Mouse (Mus musculus) c-Kit-positive CD71-positive TER-119-positive erythroid progenitor cells, embryonic 14.5 days (primary cell): ENCODE data around the gene 2900011O08Rik.
"Not testable (repeated sequence)": the region's sequence is repeated elsewhere in the genome, so short reads cannot be mapped to it uniquely, and the experiment has no call there.

Experiments
- DNase-seq: peaks from one replicate; pipeline ENCODE4 v3.0.0-alpha.2; 2013; ENCODE audit warnings: low spot score

The 2900011O08Rik gene

GRCm38 (mm10) chr16:14068701-14069100 lies 82.3 kb downstream of the 2900011O08Rik start:
- not testable (repeated sequence) for DNase-seq

GRCm38 (mm10) chr16:14070471-14071169 lies 84.2 kb downstream of the 2900011O08Rik start:
- DNase-seq, result no peak

- DNase-seq, result no peak
These were observed 96.5 kb downstream of the 2900011O08Rik start for GRCm38 (mm10) chr16:14082925-14083324.

GRCm38 (mm10) chr16:14088249-14088648 lies 101.8 kb downstream of the 2900011O08Rik start:
- no peak for DNase-seq

GRCm38 (mm10) chr16:14089296-14089695 lies 102.9 kb downstream of the 2900011O08Rik start:
- no peak for DNase-seq

GRCm38 (mm10) chr16:14091771-14092170 lies 105.4 kb downstream of the 2900011O08Rik start:
- no peak for DNase-seq

- DNase-seq, result no peak
These were observed 119.5 kb downstream of the 2900011O08Rik start for GRCm38 (mm10) chr16:14105891-14106290.

- no peak for DNase-seq
These were observed 123.3 kb downstream of the 2900011O08Rik start for GRCm38 (mm10) chr16:14109651-14110230.

GRCm38 (mm10) chr16:14110922-14111321 lies 124.5 kb downstream of the 2900011O08Rik start:
- no peak for DNase-seq

GRCm38 (mm10) chr16:14112133-14112532 lies 125.7 kb downstream of the 2900011O08Rik start:
- no peak for DNase-seq

- DNase-seq, result no peak
These were observed 126.3 kb downstream of the 2900011O08Rik start for GRCm38 (mm10) chr16:14112742-14113141.

GRCm38 (mm10) chr16:14117299-14117698 lies 130.9 kb downstream of the 2900011O08Rik start:
- no peak for DNase-seq

GRCm38 (mm10) chr16:14120941-14121340 lies 134.5 kb downstream of the 2900011O08Rik start:
- no peak for DNase-seq

GRCm38 (mm10) chr16:14121563-14121962 lies 135.2 kb downstream of the 2900011O08Rik start:
- DNase-seq, result no peak

- no peak for DNase-seq
These were observed 136.2 kb downstream of the 2900011O08Rik start for GRCm38 (mm10) chr16:14122586-14122985.

GRCm38 (mm10) chr16:14123901-14124300 lies 137.5 kb downstream of the 2900011O08Rik start:
- DNase-seq, result no peak

GRCm38 (mm10) chr16:14124709-14125108 lies 138.3 kb downstream of the 2900011O08Rik start:
- DNase-seq, result no peak

GRCm38 (mm10) chr16:14125253-14125652 lies 138.8 kb downstream of the 2900011O08Rik start:
- no peak for DNase-seq

GRCm38 (mm10) chr16:14128977-14129376 lies 142.6 kb downstream of the 2900011O08Rik start:
- DNase-seq, result no peak

- no peak for DNase-seq
These were observed 144.4 kb downstream of the 2900011O08Rik start for GRCm38 (mm10) chr16:14130796-14131195.

- DNase-seq, result no peak
These were observed 145.0 kb downstream of the 2900011O08Rik start for GRCm38 (mm10) chr16:14131376-14131775.

- DNase-seq, result no peak
These were observed 145.4 kb downstream of the 2900011O08Rik start for GRCm38 (mm10) chr16:14131838-14132237.

GRCm38 (mm10) chr16:14135014-14135413 lies 148.6 kb downstream of the 2900011O08Rik start:
- DNase-seq, result no peak
